Mouse (Mus musculus): ENCODE data around the gene Bex6.

The Bex6 gene

DNA sequence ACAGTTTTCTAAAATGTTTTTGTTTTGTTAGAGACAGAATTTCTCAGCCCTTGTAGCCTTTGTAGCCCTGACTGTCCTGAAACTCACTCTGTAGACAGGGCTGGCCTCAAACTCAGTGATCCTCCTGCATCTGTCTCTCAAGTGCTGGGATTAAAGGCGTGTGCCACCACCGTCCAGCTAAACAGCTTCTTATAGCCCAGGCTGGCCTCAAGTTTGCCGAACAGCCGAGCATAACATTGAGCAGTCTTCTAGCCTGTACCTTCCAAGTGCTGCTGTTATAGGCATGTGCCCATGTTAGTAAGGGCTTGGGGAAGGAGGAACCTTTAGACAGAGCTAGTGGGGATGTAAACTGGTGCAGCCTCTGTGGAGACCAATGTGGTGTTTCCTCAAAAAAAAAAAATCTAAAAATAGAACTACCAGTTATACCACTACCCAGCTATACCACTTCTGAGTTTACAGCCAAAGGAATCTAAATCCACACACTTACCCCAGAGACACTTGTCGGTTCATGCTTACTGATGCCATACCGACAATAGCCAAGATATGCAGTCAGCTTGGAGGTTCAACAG, at the start of gene Bex6:
Bex6 (plus strand) TSS at position 491 of the 569 bp plus-strand sequence.
- peak in 1 of 2 experiments; percentile 60 for DNase-seq (ENCODE audit: low spot score in 2 of 2)

- DNase-seq (ENCODE audit: low spot score in 2 of 2) = peak; percentile 60 to 77
These were observed 49.3 kb upstream of the Bex6 start for GRCm38 (mm10) chr16:32130190-32130826.

GRCm38 (mm10) chr16:32133148-32133547, 46.5 kb upstream of the Bex6 start:
- DNase-seq (ENCODE audit: low spot score in 2 of 2) = no peak

DNA sequence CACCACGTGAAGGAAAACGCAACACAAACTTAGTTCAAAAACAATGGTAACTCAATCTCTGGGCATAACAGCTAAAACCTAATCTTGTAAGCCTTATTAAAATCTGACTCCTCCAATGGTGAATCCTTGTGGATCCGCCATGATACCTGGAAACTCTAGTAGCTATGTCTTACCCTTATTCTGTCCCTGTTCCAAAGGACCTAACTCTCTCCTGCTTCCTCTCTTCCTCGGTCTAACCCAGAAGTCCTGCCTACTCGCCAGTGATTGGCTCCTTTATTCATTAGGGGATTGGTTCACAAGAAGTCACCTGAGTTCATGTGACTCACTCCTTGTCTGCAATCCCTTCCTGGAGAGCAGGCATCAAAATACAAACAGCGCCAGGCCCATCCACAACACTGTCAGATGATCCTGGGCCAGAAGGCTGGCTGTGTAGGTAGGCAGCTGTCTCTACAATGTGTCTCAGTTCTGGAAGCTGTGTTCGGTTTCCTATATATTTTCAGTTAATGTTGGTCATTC, 43.7 kb upstream of the Bex6 start:
- no peak for DNase-seq (ENCODE audit: low spot score in 2 of 2)

GRCm38 (mm10) chr16:32138954-32139353, 40.7 kb upstream of the Bex6 start:
- no peak for DNase-seq (ENCODE audit: low spot score in 2 of 2)

- no peak for DNase-seq (ENCODE audit: low spot score in 2 of 2)
These were observed 35.9 kb upstream of the Bex6 start for GRCm38 (mm10) chr16:32143766-32144165.

DNA sequence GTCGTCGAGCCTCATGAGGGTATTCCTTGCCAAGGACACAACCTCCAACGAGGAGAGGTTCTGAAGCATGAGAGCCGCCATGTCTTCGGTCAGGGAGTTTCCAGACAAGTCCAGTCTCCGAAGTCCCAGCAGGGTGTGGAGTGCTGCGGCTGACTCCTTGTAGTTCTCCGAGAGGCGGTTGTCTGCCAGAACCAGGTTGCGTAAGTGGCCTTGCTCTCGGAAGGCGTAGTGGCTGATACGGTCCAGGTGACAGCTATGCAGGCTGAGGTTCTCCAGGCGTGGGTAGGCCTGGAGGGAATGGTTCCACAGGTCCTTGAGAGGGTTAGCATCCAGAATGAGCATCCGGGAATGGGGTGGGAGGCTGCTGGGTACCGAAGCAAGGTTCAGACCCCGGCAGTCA, 35.0 kb upstream of the Bex6 start:
- DNase-seq (ENCODE audit: low spot score in 2 of 2) = no peak

DNA sequence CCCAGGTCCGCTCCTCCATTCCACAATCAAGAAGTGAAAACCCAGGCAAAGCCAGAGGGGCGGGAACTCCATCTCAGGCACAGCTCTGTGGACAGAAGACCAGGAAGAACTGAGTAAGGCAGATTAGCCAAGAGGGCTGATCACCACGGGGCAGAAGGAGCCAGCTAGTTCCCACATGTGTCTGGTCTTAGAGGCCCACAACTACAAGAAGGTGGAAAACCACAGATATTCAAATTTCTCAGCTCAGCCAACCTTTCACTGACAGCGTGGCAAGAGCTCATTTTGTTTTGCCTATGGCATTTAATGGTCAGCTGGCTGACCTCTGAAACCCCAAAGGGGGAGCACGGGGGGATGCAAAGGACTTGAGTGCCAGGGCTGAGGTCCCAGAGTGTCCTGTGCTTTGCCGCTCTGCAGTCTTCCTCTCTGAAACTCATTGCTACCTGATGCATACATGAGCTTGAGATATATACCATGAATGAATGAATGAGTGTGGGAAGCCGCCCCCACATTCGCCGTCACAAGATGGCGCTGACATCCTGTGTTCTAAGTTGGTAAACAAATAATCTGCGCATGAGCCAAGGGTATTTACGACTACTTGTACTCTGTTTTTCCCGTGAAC, 31.9 kb upstream of the Bex6 start:
- no peak for DNase-seq (ENCODE audit: low spot score in 2 of 2)

GRCm38 (mm10) chr16:32153976-32154375, 25.6 kb upstream of the Bex6 start:
- DNase-seq (ENCODE audit: low spot score in 2 of 2) = no peak

DNA sequence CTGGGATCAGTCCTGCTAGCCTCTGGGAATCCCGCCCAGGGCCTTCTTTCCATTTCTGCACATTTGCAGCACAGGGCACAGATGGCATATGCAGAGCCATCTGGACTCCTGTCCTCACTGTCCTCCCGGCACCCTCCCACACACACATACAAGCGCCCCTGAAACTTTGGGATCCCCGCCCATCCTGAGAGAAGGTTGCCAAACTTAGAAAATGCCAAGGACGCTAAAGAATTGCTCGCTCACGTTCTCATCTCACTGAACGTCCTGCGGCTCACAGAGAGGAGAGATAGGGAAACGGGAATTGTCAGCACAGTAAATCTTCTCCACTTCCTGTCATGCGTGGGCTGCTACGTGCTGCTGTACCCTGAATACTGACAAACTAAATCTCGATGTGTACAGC, 25.2 kb upstream of the Bex6 start:
- no peak for DNase-seq (ENCODE audit: low spot score in 2 of 2)

- no peak for DNase-seq (ENCODE audit: low spot score in 2 of 2)
These were observed 22.9 kb upstream of the Bex6 start for GRCm38 (mm10) chr16:32156719-32157118.

DNA sequence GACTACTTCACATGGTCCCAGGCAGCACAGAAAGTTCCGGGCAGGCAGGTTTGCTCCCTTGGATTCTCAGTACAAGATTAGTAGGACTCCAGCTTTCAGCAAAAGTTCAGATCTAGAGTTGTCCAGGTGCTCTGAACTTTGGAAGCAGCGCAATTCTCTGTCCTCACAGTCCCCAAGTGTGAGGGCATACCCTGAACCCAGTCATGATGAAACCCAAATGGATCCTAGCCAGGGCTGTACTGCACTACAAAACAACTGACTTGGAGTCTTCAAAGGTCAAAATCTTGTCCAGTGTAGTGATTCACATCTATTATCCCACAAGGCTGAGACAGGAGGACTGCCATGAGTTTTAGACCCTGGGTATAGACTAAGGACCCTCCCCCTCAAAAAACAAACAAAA, 22.3 kb upstream of the Bex6 start:
- no peak for DNase-seq (ENCODE audit: low spot score in 2 of 2)

DNA sequence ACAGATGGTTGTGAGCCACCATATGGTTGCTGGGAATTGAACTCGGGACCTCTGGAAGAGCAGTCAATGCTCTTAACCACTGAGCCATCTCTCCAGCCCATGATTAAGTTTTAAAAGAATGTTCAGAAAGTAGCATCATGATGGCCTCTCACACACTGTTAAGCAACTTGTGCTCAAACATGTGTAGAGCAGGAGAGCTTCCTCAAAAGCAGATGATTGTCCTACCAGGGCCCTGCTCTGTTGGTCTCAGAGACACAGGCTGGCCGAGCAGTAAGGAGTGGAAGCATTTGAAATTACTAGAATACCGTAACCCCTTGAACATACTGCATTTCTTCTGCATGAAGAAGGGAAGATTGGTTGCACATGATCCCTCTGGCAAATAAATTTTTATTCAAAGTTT, 20.7 kb upstream of the Bex6 start:
- no peak for DNase-seq (ENCODE audit: low spot score in 2 of 2)

- no peak for DNase-seq (ENCODE audit: low spot score in 2 of 2)
These were observed 18.8 kb upstream of the Bex6 start for GRCm38 (mm10) chr16:32160742-32161323.

DNA sequence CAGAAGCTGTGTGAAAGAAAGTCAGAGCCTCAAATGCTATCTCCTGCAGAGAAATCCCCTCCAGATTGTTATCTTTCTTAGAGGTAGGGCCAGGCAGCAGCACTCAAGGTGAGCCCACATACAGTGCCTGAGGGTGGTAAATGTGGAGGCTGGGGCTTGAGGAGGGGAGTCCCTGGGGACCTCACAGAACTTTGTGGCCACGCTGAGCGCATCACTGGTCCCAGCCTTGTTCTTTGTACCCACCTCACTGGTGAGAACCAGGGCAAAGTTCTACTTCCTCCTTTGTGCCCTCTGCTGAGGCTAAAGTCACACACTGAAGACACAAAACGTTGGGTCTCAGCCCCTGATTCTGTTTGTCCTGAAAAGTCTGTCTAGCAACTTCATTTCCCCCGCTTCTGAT, 16.2 kb upstream of the Bex6 start:
- DNase-seq (ENCODE audit: low spot score in 2 of 2) = peak; percentile 72 to 81

- no peak for DNase-seq (ENCODE audit: low spot score in 2 of 2)
These were observed 15.7 kb upstream of the Bex6 start for GRCm38 (mm10) chr16:32163891-32164290.

DNA sequence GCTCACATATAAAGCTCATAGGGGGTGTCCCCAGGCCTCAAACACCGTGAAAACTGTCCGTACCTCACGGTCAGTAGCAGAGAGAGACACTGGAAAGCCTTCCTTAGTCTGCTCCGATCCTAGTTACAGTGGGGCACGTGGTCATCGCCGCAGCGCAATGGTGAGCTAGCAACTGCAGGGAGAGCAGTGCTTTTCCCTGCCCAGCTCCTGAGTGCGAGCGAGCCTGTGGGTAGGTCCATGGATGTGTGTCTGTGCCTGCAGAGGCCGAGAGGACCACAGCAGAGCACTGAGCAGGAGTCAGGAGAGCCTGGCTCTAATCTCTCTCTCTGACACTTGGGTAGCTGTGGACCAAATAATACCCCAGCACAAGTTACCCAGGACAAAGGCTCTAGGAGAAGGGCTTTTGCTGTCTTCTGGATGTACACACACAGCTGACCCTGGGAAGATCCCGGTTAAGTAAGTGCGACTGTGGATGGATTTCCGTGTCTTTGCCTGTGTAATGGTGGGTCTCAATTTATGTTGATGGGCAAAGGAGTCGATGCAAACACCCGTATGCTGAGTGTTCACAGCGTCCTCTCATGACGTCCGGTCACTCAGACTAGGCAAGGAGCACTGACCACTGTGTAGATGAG, 15.1 kb upstream of the Bex6 start:
- peak; percentile 37 to 74 for DNase-seq (ENCODE audit: low spot score in 2 of 2)

- DNase-seq (ENCODE audit: low spot score in 2 of 2) = peak; percentile 74 to 86
These were observed 14.3 kb upstream of the Bex6 start, which contains the start of gene Nrros for GRCm38 (mm10) chr16:32165281-32165821. TSS of gene Nrros (minus strand) at chr16:32165594.

- DNase-seq (ENCODE audit: low spot score in 2 of 2) = no peak
These were observed 11.6 kb upstream of the Bex6 start for GRCm38 (mm10) chr16:32167819-32168545.

GRCm38 (mm10) chr16:32171031-32171731, 8.4 kb upstream of the Bex6 start:
- DNase-seq (ENCODE audit: low spot score in 2 of 2) = no peak

DNA sequence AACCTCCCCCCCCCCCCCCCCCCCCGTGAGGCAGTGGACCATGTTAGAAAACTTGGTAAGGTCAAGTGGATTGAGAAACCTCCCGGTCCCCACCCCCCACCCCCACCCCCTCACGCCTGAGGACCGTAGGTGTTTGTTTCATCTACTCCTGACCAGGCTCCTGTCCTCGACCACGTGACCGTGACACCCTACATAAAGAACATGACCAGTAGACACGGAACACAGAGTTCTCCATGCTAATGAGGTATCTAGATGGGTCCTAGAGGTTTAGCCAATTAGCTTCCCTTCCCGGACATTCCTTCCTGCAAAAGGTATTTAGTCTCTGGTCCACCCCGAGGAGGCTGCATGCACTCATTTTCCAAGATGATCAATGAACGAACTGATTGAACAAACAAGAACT, 6.2 kb upstream of the Bex6 start:
- DNase-seq (ENCODE audit: low spot score in 2 of 2) = no peak
